Mouse (Mus musculus) kidney, embryonic 14.5 days (tissue): ENCODE measurements around the gene Exoc3l. TPM values are rescaled to one million over a fixed set of nuclear protein-coding genes. Genes with fewer than 3 reads are reported as not detected.

Source experiments
- ATAC-seq: fragments of 200-750 bp; cut with Nextera tagmentation; 2 replicates; pipeline ENCODE4 v1.8.0; 2017; ENCODE audit warnings: moderate number of reproducible peaks, mild to moderate bottlenecking, moderate TSS enrichment, moderate library complexity; ENCODE audit not compliant: low FRiP score, low TSS enrichment
- H3K27ac ChIP-seq: fragments of 300-500 bp; sonication (generic); 2 replicates; pipeline ENCODE4 v1.5.1; 2014; ENCODE audit warnings: low read depth, mild to moderate bottlenecking, low read length, moderate library complexity, mixed read lengths
- H3K27me3 ChIP-seq: fragments of 300-500 bp; sonication (generic); 2 replicates; pipeline ENCODE4 v1.6.1; 2014; ENCODE audit warnings: mild to moderate bottlenecking, low read length; ENCODE audit not compliant: control insufficient read depth, insufficient read depth
- H3K36me3 ChIP-seq: fragments of 300-500 bp; sonication (generic); 2 replicates; pipeline ENCODE4 v1.6.1; 2014; ENCODE audit warnings: low read length, mixed read lengths; ENCODE audit not compliant: control insufficient read depth, insufficient read depth
- H3K4me1 ChIP-seq: fragments of 300-500 bp; sonication (generic); 2 replicates; pipeline ENCODE4 v1.6.1; 2014; ENCODE audit warnings: low read length, mixed read lengths; ENCODE audit not compliant: control insufficient read depth, insufficient read depth
- H3K4me2 ChIP-seq: fragments of 300-500 bp; sonication (generic); replicated peaks from 2 replicates; pipeline ENCODE4 v1.6.1; 2014; ENCODE audit warnings: low read depth, mild to moderate bottlenecking, low read length
- H3K4me3 ChIP-seq: fragments of 300-500 bp; sonication (generic); 2 replicates; pipeline ENCODE4 v1.5.1; 2014; ENCODE audit warnings: mild to moderate bottlenecking, low read length
- H3K9ac ChIP-seq: fragments of 300-500 bp; sonication (generic); 2 replicates; pipeline ENCODE4 v1.6.1; 2014; ENCODE audit warnings: low read depth, mild to moderate bottlenecking, low read length, moderate library complexity
- H3K9me3 ChIP-seq: fragments of 300-500 bp; sonication (generic); 2 replicates; pipeline ENCODE4 v1.6.1; 2016; ENCODE audit warnings: low read length; ENCODE audit not compliant: control insufficient read depth
- WGBS: fragments of 180-500 bp; shearing (Covaris S2); extraction: QIAGEN DNeasy Blood & Tissue Kit; methylation state at CpG from one replicate; pipeline ENCODE4 v1.1.7; 2014; 5-methylcytosine and 5-hydroxymethylcytosine counted together
- polyA plus RNA-seq: library from polyadenylated mRNA; unstranded; fragments of >200 nt; fragmentation: Nextera tagmentation; extraction: Ambion mirVana; gene quantifications from 2 replicates; pipeline ENCODE4 v1.2.1, GENCODE M21; 2014

Gene Exoc3l
- polyA plus RNA-seq, 1 experiment from 2014 or later, result 17.8 TPM

- no peaks in the 10 kb centered on the region for H3K4me1 ChIP-seq
- H3K4me3 ChIP-seq, result no peak overlapping the region
- H3K36me3 ChIP-seq, result peaks cover 46% of the 10 kb centered on the region; the same call in 1 of the 2 replicates
- H3K27ac ChIP-seq, result no peak overlapping the region
- 82% methylated on average over 11 of the region's 11 CpGs for WGBS
- H3K4me2 ChIP-seq, result no peak overlapping the region
- ATAC-seq, result no peak
- no peak overlapping the region for H3K9ac ChIP-seq
- no peaks in the 10 kb centered on the region for H3K9me3 ChIP-seq
- H3K27me3 ChIP-seq, result no peaks in the 10 kb centered on the region
Measured at GRCm38 (mm10) chr8:105318662-105319190, 22.8 kb upstream of the Exoc3l start.

GRCm38 (mm10) chr8:105317941-105318340 is 22.0 kb upstream of the Exoc3l start:
- H3K36me3 ChIP-seq, result peaks cover 48% of the 10 kb centered on the region; the same call in 1 of the 2 replicates
- H3K9me3 ChIP-seq, result no peaks in the 10 kb centered on the region
- no peak for ATAC-seq
- WGBS, result 92% methylated on average over 4 of the region's 4 CpGs
- H3K27me3 ChIP-seq, result no peaks in the 10 kb centered on the region
- H3K4me2 ChIP-seq, result no peak overlapping the region
- H3K4me3 ChIP-seq, result no peak overlapping the region
- H3K27ac ChIP-seq, result no peak overlapping the region
- H3K9ac ChIP-seq, result no peak overlapping the region
- H3K4me1 ChIP-seq, result no peaks in the 10 kb centered on the region

- no peaks in the 10 kb centered on the region for H3K4me1 ChIP-seq
- H3K36me3 ChIP-seq, result peaks cover 56% of the 10 kb centered on the region; the same call in 1 of the 2 replicates
- no peak overlapping the region for H3K9ac ChIP-seq
- no peaks in the 10 kb centered on the region for H3K27me3 ChIP-seq
- ATAC-seq, result no peak
- H3K27ac ChIP-seq, result no peak overlapping the region
- H3K4me3 ChIP-seq, result no peak overlapping the region
- H3K9me3 ChIP-seq, result no peaks in the 10 kb centered on the region
- WGBS, result 88% methylated on average over 18 of the region's 18 CpGs
- H3K4me2 ChIP-seq, result no peak overlapping the region
Measured at GRCm38 (mm10) chr8:105315073-105315769, 19.3 kb upstream of the Exoc3l start.

- no peaks in the 10 kb centered on the region for H3K27me3 ChIP-seq
- no peak overlapping the region for H3K4me2 ChIP-seq
- no peak overlapping the region for H3K9ac ChIP-seq
- WGBS, result 75% methylated on average over 9 of the region's 9 CpGs
- no peaks in the 10 kb centered on the region for H3K9me3 ChIP-seq
- H3K4me3 ChIP-seq, result no peak overlapping the region
- H3K36me3 ChIP-seq, result peaks cover 55% of the 10 kb centered on the region; the same call in 1 of the 2 replicates
- H3K4me1 ChIP-seq, result no peaks in the 10 kb centered on the region
- H3K27ac ChIP-seq, result no peak overlapping the region
- no peak for ATAC-seq
Measured at GRCm38 (mm10) chr8:105313622-105314402, 17.9 kb upstream of the Exoc3l start.

GRCm38 (mm10) chr8:105312891-105313481 is 17.1 kb upstream of the Exoc3l start:
- no peak for ATAC-seq
- no peak overlapping the region for H3K9ac ChIP-seq
- H3K9me3 ChIP-seq, result no peaks in the 10 kb centered on the region
- 90% methylated on average over 8 of the region's 8 CpGs for WGBS
- H3K4me2 ChIP-seq, result no peak overlapping the region
- no peak overlapping the region for H3K27ac ChIP-seq
- H3K4me1 ChIP-seq, result no peaks in the 10 kb centered on the region
- H3K36me3 ChIP-seq, result peaks cover 63% of the 10 kb centered on the region
- no peaks in the 10 kb centered on the region for H3K27me3 ChIP-seq
- H3K4me3 ChIP-seq, result no peak overlapping the region

- H3K27ac ChIP-seq, result no peak overlapping the region
- H3K9ac ChIP-seq, result no peak overlapping the region
- H3K4me3 ChIP-seq, result no peak overlapping the region
- H3K4me2 ChIP-seq, result no peak overlapping the region
- H3K9me3 ChIP-seq, result no peaks in the 10 kb centered on the region
- 91% methylated on average over 1 of the region's 1 CpGs for WGBS
- no peaks in the 10 kb centered on the region for H3K4me1 ChIP-seq
- H3K27me3 ChIP-seq, result no peaks in the 10 kb centered on the region
- peaks cover 63% of the 10 kb centered on the region for H3K36me3 ChIP-seq
- ATAC-seq, result no peak
Measured at GRCm38 (mm10) chr8:105311718-105312117, 15.8 kb upstream of the Exoc3l start.

GRCm38 (mm10) chr8:105310118-105310517 is 14.2 kb upstream of the Exoc3l start:
- 89% methylated on average over 8 of the region's 8 CpGs for WGBS

GRCm38 (mm10) chr8:105309142-105309847 is 13.4 kb upstream of the Exoc3l start:
- Histone ChIP-seq H3K27ac (no peak overlapping the region), H3K9ac (no peak overlapping the region), H3K4me3 (no peak overlapping the region), H3K36me3 (peaks cover 50% of the 10 kb centered on the region), H3K4me1 (peaks cover 18% of the 10 kb centered on the region; the same call in 1 of the 2 replicates), H3K4me2 (no peak overlapping the region), H3K9me3 (no peaks in the 10 kb centered on the region), H3K27me3 (no peaks in the 10 kb centered on the region)
- 75% methylated on average over 15 of the region's 15 CpGs for WGBS
- no peak for ATAC-seq

More at GRCm38 (mm10) chr8:105310118-105310517, 14.2 kb upstream of the Exoc3l start:
- peaks cover 52% of the 10 kb centered on the region for H3K36me3 ChIP-seq
- no peak overlapping the region for H3K9ac ChIP-seq
- no peak overlapping the region for H3K4me3 ChIP-seq
- ATAC-seq, result no peak
- no peak overlapping the region for H3K4me2 ChIP-seq
- no peaks in the 10 kb centered on the region for H3K27me3 ChIP-seq
- H3K27ac ChIP-seq, result no peak overlapping the region
- peaks cover 11% of the 10 kb centered on the region; the same call in 1 of the 2 replicates for H3K4me1 ChIP-seq
- H3K9me3 ChIP-seq, result no peaks in the 10 kb centered on the region
